Mouse (Mus musculus) mature B cell (primary cell): ENCODE data around the gene Rxfp2.

Experiments used
- in situ Hi-C: fragments of 300-500 bp; cut with MboI; formaldehyde crosslinking; loops from 2 replicates; pipeline ENCODE4 v1.14.3; 2019

Rxfp2 gene

DNA sequence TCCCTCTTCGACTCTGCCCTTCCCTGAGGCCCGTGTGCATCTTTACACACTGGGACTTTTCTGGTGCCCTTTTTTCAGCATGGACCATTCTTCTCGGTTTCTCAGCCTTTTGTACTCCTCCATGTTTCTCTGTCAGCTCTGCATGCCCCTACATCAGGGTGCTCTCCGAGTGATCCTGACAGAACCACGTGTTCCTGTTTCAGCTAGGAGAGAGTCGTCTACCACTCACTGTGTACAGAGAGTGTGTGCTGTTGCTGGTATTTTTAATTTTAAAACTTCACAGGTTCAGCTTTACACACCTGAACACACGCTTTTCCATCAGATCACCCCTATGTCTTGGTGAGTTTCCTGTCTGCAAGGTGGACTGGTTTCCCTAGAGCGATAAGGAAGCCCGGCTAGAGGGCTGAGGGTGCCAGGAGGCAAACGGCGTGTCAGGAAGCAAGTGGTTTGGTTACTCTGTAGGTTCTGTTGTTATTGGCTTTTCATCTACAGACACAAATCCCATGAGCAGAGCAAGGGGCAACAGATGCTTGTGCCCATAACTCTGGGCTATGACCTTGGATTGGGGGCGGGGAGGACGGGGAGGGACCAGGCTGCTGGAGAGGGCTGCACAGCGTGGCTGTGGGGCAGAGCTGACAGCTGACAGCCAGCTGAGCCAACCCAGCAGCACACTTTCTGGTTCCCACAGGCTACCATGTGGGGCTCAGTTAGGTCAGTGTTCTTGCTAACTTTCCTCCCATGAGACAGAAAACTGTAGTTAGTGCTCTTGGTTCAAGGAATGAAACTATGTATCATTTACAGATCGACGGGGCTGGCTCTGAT is 97.0 kb downstream of the Rxfp2 start:
- in situ Hi-C loops = no loop called here

DNA sequence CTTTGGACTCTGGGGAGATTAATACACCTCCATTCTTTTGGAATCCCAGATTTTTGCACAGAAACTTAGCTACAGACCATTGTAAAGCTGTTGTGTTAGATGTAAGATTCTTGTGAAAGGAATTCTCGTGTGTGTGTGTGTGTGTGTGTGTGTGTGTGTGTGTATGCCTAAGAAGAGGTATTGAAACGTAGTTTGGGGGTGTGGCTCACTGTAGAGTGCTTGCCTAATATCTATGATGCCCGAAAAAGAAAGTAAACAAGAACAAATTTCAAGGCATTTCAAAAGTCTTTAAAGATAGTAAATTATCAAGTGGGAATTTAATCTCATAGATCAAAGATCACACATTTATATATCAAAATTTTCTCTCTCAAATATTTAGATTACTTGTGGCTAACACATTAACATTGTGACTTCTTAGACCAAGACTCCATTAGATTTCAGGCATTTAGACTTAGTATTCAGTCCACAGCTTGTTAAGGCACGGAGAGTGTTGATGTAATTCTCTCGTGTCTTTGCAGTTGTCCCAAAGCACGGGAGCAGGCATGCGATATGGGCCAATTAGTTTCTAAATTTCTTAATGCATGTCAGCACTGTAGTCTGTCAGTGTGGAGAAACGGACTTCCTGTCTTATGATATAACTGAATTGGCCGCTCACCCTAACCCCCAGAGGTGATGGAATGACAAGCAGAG is 97.9 kb downstream of the Rxfp2 start:
- in situ Hi-C loops = no loop called here

DNA sequence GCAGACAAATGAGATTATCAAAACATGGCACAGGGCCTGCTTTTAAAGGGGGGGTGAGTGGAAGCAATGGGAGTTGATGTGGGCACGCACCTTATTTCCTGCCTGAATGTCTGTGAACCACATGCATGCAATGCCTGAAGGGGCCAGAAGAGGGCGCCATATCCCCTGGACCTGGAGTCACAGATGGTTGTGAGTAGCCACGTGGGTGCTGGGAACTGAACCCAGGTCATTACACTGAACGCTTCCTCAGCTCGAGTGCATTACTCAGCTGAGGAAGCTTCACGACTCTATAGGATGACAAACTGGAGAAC is 98.4 kb downstream of the Rxfp2 start:
- in situ Hi-C loops = no loop called here

DNA sequence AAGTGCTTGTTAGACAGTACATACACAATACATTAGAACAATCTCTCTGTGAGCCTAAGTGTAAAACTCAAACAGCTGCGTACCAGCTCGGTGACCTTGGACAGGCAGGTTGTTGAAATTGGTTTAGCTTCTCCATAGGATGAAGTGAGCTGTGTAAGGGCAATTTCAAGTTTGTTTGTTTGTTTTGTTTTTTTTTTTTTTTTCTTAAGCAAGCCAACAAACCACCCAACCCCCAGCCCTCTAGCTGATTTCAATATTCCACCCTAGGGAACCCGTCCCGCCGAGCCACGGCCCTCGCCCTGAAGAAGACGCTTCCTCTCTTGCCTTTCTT is 99.6 kb downstream of the Rxfp2 start:
- in situ Hi-C loops = no loop called here

DNA sequence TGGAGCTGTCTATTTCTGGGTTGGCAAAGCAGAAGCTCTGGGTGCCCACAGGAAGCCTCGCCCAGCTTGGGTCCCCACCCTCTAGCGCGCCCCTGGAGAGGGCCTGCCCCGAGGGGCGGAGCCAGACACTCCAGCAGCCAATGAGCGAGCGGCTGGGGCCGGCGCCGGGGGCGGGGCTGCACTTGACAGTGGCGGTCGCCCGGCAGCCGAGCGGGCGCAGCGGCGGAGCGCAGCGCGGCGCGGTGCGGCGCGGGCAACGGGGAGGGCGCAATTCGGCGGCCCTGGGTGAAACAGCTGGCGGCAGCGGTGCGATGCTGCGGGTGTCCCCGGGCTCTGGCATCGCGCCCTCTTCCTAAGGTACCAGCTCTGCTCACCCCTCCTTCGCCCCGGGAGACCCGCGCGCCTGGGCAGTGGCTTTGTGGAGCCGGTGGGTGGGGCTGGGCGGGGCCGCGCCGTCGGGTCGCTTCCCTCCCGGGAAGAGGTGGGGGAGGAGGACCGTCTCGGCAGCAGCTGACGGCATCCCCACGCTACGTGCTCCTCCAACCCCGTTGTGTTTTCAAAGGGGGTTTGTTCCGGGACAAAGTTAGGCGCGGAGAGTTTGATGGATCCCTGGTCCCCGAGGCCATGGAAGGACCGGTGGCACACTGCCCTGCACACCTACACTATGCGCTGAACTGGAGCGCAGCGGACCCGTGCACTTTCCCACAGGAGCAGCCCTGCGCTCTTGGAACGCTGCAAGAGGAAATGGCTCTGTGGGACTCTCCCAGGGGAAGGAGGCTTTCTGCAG is 100.2 kb downstream of the Rxfp2 start, which contains the start of gene Fry:
TSS of gene Fry (plus strand) at position 191 of the 787 bp plus-strand sequence.
- in situ Hi-C loops = no loop called here

DNA sequence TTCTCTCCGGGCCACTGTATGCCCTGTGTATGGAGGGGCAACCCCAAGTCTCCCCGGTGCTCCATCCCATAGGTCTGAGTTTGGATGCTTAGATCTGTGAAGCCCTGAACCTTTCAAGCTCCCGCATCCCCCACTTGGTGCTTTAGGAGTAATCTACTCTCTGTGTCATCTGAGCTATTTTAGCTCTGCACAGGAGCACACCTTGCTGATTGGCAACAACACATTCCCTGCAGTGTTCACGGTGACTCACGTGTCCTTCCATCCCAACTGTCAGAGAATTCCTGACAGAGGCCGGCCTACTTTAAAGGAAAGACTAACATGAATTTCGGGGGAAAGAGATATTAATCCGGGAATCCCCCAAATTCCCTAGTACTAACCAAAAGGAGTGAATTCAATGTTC is 102.2 kb downstream of the Rxfp2 start:
- in situ Hi-C loops = no loop called here

DNA sequence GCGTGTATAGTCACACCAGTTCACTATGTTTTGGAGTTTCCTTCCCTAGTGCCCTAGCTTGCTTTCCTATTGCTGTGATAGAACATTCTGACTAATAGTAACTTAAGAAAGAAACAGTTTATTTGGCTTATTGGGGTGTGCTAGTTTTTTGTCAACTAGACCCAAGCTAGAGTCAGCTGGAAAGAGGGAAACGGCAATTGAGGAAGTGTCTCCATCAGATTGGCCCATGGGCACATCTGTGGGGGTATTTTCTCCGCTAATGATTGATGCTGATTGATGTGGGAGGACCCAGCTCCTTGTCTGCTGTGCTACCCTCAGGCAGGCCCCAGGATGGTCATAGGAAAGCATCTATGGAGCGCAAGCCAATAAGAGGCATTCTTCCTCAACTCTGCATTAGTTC is 103.6 kb downstream of the Rxfp2 start:
- in situ Hi-C loops = no loop called here

DNA sequence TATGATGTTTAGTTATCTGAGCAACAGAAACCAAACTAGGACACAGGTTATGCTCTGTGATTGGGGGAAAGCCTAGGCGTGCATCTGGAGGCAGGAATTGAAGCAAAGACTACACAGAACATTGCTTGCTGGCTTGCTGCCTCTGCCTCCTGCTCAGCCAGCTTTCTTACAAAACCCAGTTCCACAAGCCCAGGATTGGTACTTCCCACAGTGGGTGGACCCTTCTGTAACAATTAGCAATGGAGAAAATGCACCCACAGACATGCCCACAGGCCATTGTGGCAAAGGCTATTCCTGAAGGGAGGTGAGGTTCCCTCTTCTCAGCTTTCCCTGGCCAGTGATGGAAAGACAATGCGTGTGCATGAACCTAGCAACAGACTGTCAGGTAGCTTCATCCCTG is 104.1 kb downstream of the Rxfp2 start:
- in situ Hi-C loops = no loop called here

DNA sequence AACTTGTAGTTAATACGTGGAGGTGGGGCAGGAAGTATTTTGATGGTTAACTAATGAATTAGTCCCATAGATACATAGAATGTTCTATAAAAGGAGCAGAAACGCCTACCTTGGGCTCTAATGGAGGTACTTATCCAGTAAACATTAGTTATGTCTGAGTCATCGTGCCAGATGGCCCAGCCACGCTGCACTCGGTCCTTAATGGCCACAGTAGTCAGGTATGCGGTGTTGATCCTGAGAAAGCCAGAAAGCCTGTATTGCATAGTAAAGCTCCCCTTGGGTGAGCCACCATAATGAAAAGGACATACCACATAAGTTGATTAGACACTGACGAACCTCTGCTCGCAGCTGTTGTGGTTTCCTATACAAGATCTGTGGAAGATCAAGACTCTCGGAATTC is 107.4 kb downstream of the Rxfp2 start:
- in situ Hi-C loops = no loop called here

DNA sequence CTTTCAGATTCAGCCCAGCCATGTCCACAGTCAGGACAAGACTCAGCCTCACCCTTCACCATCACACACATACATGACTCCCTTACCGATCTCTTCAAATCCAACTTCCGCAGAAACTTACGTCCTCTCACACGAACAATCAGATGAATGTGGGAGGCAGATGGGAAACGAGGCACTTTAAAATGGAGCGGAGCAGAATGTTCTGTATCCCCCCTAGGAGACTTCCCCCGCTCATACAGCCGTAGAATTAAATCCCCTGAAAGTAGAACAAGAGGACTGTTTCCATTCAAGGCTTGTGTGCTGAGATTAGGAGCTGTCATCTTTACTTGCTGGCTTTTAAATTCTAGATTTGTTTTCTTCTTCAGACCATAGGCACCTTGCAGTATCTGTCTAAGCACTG is 110.0 kb downstream of the Rxfp2 start:
- in situ Hi-C loops = no loop called here

DNA sequence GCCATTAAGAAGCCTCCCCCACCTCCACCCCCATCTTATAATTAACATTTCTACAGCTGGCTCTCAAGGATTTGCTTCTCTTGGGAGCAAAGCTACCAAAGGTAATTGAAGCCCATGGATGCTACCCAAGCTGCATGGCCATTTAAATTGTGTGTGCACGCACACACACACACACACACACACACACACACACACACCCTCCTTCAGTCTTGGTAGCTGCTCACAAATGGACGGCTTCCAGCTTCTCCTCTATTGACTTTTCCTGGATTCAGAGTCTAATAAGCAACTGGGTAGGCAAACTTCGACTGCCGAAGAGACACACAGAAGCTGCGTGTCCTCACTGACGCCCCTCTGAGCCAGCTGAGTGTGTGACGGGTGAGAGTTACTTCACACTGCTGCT is 111.7 kb downstream of the Rxfp2 start:
- in situ Hi-C loops = no loop called here

DNA sequence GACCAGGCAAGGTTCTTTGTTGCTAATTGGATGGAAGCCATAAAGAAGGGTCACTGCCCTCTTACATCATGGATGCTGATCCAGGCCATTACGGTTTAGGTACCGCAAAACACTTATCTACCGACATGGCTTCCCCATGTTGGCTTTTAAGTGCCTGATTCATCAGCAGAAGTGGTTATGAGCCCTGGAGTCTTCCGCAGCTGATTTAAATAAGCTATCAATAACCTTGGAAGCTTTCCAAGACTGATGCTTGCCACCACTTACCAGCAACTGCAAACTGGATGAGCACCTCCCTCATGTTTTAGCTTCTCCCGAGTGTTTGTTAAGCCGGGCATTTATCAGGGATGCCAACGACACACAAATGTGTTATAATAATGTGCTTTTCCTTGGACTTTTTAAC is 112.7 kb downstream of the Rxfp2 start:
- in situ Hi-C loops = no loop called here
